Mouse (Mus musculus): ENCODE results near the gene Pabpc4. TPM values are rescaled to one million over a fixed set of nuclear protein-coding genes. Genes with fewer than 3 reads are reported as not detected.

Gene Pabpc4
- polyA plus RNA-seq, 1 experiment from 2014 or later = 110 TPM

DNA sequence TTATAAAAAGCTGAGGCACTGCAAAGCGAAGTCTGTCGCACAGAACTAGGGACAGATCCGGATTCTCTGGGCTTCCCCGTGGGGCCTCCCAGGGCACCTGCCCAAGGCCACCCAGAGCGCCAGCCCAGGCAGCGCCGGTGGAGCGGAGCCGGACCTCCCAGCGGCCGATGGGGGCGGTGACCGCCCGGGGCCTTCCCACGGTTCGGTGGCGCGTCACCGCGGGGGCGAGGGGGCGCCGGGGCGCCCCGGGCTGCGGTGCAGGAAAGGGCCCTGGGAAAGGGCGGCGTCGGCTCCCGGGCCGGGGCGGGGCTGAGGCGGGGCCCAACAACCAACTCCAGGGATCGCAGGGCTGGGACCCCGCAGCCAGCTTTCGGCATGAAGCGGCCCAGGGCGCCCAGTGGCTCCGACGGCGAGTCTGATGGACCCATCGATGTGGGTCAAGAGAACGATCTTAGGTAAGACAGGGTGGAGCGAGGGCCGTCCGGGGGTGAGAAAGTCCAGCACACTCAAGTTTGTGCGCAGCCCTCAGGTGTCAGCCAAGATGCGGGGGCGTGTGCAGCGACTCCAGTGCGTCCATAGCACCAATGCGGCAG lies 28.6 kb upstream of the Pabpc4 start, which contains the start of gene Heyl:
TSS of gene Heyl (plus strand) at position 65 of the 593 bp plus-strand sequence.
- peaks cover 94% of the 10 kb centered on the region for H3K27me3 ChIP-seq (replicated peaks)
- no peak within 1 kb of the TSS for H3K27ac ChIP-seq
- no peaks in the 10 kb centered on the region for H3K36me3 ChIP-seq
- H3K4me1 ChIP-seq = peaks cover 9% of the 10 kb centered on the region; the same call in 1 of the 2 replicates
- H3K9me3 ChIP-seq (replicated peaks) = no peaks in the 10 kb centered on the region
- H3K4me3 ChIP-seq = peak within 1 kb of the TSS; percentile 42
- peak; percentile 50; the same call in 1 of the 2 replicates for ATAC-seq
- WGBS (ENCODE audit: insufficient replicate concordance) = 6% methylated on average over 52 of the region's 52 CpGs
- H3K9ac ChIP-seq = peak within 1 kb of the TSS; percentile 42; the same call in 1 of the 2 replicates
- peak within 1 kb of the TSS; percentile 65 for H3K4me2 ChIP-seq

DNA sequence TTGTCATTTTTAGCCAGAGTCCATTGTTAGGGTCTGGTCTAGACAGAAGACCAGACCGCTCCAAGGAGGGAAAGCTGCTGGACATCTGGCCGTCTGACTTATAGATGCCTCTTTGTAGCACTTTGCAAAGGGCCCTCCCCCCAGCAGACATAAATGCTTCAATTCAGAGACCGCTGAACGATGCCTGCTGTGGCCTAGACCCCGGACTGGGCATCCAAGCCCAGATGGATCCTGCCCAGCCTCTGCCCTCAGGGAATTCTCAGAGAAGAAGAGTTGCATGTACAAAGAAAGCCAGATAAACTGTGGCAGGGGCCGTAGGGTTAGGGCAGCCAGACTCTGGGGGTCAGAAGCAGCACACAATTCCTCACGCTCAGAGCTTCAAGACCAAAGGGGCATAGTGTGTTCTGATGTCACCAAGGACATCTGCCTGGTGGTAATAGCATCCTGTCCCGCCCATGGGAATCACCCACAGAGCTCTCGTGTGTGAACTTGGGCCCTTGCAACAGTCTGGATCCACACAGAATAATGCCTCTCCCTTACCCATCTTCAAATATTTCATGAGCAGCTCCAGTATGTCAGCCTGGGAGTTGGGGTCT lies 26.2 kb upstream of the Pabpc4 start:
- peaks cover 96% of the 10 kb centered on the region for H3K27me3 ChIP-seq (replicated peaks)
- H3K27ac ChIP-seq = no peak overlapping the region

GRCm38 (mm10) chr4:123236431-123237031 lies 25.6 kb upstream of the Pabpc4 start:
- Histone ChIP-seq H3K4me3 (no peak overlapping the region), H3K9me3 (replicated peaks) (no peaks in the 10 kb centered on the region), H3K27ac (no peak overlapping the region), H3K27me3 (replicated peaks) (peaks cover 99% of the 10 kb centered on the region), H3K36me3 (no peaks in the 10 kb centered on the region), H3K9ac (no peak overlapping the region), H3K4me2 (no peak overlapping the region), H3K4me1 (peaks cover 9% of the 10 kb centered on the region; the same call in 1 of the 2 replicates)
- ATAC-seq = no peak
- WGBS (ENCODE audit: insufficient replicate concordance) = 62% methylated on average over 13 of the region's 13 CpGs

More for the DNA sequence above, 26.2 kb upstream of the Pabpc4 start:
- H3K9ac ChIP-seq = no peak overlapping the region
- peaks cover 9% of the 10 kb centered on the region; the same call in 1 of the 2 replicates for H3K4me1 ChIP-seq
- H3K36me3 ChIP-seq = no peaks in the 10 kb centered on the region
- no peak for ATAC-seq
- no peak overlapping the region for H3K4me2 ChIP-seq
- WGBS (ENCODE audit: insufficient replicate concordance) = 63% methylated on average over 9 of the region's 9 CpGs
- no peak overlapping the region for H3K4me3 ChIP-seq
- no peaks in the 10 kb centered on the region for H3K9me3 ChIP-seq (replicated peaks)

DNA sequence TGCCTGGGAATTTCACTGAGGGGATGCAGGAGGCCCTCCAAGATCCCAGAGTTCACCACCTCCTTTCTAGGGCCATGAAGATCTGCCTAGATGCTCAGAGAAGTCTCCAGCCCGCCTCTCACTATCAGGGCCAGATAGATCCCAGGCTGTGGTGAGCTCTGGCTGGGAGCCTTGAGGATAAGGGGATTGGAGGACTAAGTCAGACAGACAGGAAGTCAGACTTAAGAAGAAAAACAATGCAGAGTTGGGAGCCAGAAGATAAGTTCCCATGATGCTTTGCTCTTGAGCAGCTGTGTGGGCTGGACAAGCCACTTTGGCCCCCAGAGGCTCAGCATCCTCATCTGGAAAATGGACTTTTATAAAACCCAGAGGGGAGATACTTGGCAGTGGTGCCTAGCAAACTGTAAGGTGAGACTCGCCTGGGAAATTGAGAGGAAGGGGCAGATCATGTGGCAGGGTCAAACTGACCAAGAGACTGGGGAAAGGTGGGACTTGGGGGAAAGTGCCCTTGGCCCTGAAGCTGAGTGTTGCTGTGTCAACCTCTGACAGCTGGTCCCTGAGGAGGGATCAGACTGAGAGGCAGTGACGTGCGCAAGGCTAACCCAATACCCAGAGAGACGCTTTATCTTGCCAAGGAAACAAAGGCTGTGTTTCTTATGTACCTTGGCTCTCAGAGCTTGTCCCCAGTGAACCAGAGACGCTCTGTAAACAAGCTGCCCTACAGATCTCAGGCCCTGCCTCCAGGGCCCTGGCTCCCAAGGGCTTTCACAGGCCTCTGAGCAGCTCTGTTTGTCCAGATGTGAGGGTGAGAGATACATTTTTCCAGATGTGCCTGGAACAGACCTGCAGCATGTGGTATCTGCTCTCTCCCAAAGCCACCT lies 24.5 kb upstream of the Pabpc4 start:
- 57% methylated on average over 6 of the region's 6 CpGs for WGBS (ENCODE audit: insufficient replicate concordance)
- ATAC-seq = no peak
- H3K27ac ChIP-seq = no peak overlapping the region

GRCm38 (mm10) chr4:123239361-123240203 lies 22.6 kb upstream of the Pabpc4 start:
- H3K4me2 ChIP-seq = peak overlapping the region; percentile 44
- no peak overlapping the region for H3K9ac ChIP-seq
- H3K27me3 ChIP-seq (replicated peaks) = peaks cover 97% of the 10 kb centered on the region
- H3K4me1 ChIP-seq = no peaks in the 10 kb centered on the region
- no peak overlapping the region for H3K27ac ChIP-seq
- WGBS (ENCODE audit: insufficient replicate concordance) = 9% methylated on average over 56 of the region's 58 CpGs
- H3K36me3 ChIP-seq = no peaks in the 10 kb centered on the region
- ATAC-seq = no peak
- H3K9me3 ChIP-seq (replicated peaks) = no peaks in the 10 kb centered on the region
- peak overlapping the region; percentile 14 for H3K4me3 ChIP-seq

More for the DNA sequence above, 24.5 kb upstream of the Pabpc4 start:
- H3K36me3 ChIP-seq = no peaks in the 10 kb centered on the region
- H3K9ac ChIP-seq = no peak overlapping the region
- H3K9me3 ChIP-seq (replicated peaks) = no peaks in the 10 kb centered on the region
- no peak overlapping the region for H3K4me3 ChIP-seq
- no peak overlapping the region for H3K4me2 ChIP-seq
- H3K27me3 ChIP-seq (replicated peaks) = peaks cover 98% of the 10 kb centered on the region
- H3K4me1 ChIP-seq = peaks cover 9% of the 10 kb centered on the region; the same call in 1 of the 2 replicates

- H3K4me3 ChIP-seq = no peak overlapping the region
- no peak overlapping the region for H3K4me2 ChIP-seq
- no peak overlapping the region for H3K27ac ChIP-seq
- H3K4me1 ChIP-seq = no peaks in the 10 kb centered on the region
- H3K27me3 ChIP-seq (replicated peaks) = peaks cover 52% of the 10 kb centered on the region
- no peak for ATAC-seq
- no peaks in the 10 kb centered on the region for H3K36me3 ChIP-seq
- 62% methylated on average over 7 of the region's 7 CpGs for WGBS (ENCODE audit: insufficient replicate concordance)
- H3K9ac ChIP-seq = no peak overlapping the region
- H3K9me3 ChIP-seq (replicated peaks) = no peaks in the 10 kb centered on the region
Observed at GRCm38 (mm10) chr4:123246221-123246620, 15.9 kb upstream of the Pabpc4 start.

GRCm38 (mm10) chr4:123246651-123247050 lies 15.5 kb upstream of the Pabpc4 start:
- Histone ChIP-seq H3K27me3 (replicated peaks) (peaks cover 48% of the 10 kb centered on the region), H3K27ac (no peak overlapping the region), H3K4me3 (no peak overlapping the region), H3K4me1 (no peaks in the 10 kb centered on the region), H3K9ac (no peak overlapping the region), H3K9me3 (replicated peaks) (no peaks in the 10 kb centered on the region), H3K36me3 (no peaks in the 10 kb centered on the region), H3K4me2 (no peak overlapping the region)
- WGBS (ENCODE audit: insufficient replicate concordance) = 72% methylated on average over 5 of the region's 5 CpGs
- no peak for ATAC-seq

DNA sequence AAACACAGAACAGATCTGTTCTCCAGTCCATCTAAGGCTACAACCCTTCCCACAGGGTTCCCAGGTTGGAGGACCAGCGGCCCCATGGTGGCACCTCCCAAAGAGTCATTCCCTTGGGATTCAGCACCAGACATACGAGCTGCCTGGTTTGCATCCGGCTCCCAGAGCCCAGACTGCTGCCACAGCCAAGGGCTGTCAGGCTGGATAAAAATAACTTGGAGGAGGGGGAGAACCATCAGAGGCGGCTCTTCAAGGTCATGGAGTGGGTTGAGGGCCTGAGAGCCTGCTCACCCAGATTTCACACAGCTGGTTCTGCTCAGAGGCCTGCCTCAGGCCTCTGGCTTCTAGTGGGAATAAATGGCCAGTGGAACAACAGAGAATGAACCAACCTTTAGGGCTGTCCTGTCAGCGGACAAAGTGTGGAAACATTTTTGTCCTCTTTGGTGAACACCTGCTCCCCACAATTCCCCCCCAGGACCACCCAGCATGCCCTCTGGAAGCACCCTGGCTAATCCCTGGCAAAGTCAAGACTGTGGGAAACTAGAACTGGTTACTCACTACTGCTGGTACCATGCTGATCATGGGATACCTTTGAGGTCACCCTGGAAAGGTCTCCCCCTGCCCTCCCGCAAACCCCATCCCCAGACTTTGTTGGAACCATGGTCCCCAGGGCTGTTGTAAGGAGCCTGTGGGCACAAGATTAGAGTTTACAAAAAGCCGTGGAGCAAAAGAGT lies 14.8 kb upstream of the Pabpc4 start:
- Histone ChIP-seq H3K27ac (no peak overlapping the region), H3K27me3 (replicated peaks) (peaks cover 41% of the 10 kb centered on the region), H3K4me1 (no peaks in the 10 kb centered on the region), H3K4me2 (no peak overlapping the region), H3K9me3 (replicated peaks) (no peaks in the 10 kb centered on the region), H3K4me3 (no peak overlapping the region), H3K9ac (no peak overlapping the region), H3K36me3 (no peaks in the 10 kb centered on the region)
- ATAC-seq = no peak
- WGBS (ENCODE audit: insufficient replicate concordance) = 58% methylated on average over 7 of the region's 7 CpGs

- ATAC-seq = no peak
- no peaks in the 10 kb centered on the region for H3K9me3 ChIP-seq (replicated peaks)
- no peaks in the 10 kb centered on the region for H3K36me3 ChIP-seq
- H3K27ac ChIP-seq = no peak overlapping the region
- no peaks in the 10 kb centered on the region for H3K4me1 ChIP-seq
- 69% methylated on average over 7 of the region's 7 CpGs for WGBS (ENCODE audit: insufficient replicate concordance)
- no peak overlapping the region for H3K4me3 ChIP-seq
- no peak overlapping the region for H3K4me2 ChIP-seq
- H3K27me3 ChIP-seq (replicated peaks) = peaks cover 25% of the 10 kb centered on the region; the same call in 1 of the 2 replicates
- no peak overlapping the region for H3K9ac ChIP-seq
Observed at GRCm38 (mm10) chr4:123248971-123249567, 13.1 kb upstream of the Pabpc4 start.

- no peaks in the 10 kb centered on the region for H3K36me3 ChIP-seq
- no peak overlapping the region for H3K4me3 ChIP-seq
- no peaks in the 10 kb centered on the region for H3K4me1 ChIP-seq
- 74% methylated on average over 5 of the region's 5 CpGs for WGBS (ENCODE audit: insufficient replicate concordance)
- ATAC-seq = no peak
- no peak overlapping the region for H3K4me2 ChIP-seq
- no peak overlapping the region for H3K9ac ChIP-seq
- H3K27ac ChIP-seq = no peak overlapping the region
- peaks cover 8% of the 10 kb centered on the region; the same call in 1 of the 2 replicates for H3K27me3 ChIP-seq (replicated peaks)
- no peaks in the 10 kb centered on the region for H3K9me3 ChIP-seq (replicated peaks)
Observed at GRCm38 (mm10) chr4:123252214-123252613, 9.9 kb upstream of the Pabpc4 start.
